Mouse (Mus musculus) ovary, postnatal 36 days (tissue): ENCODE data around the gene Tfb1m.

ENCODE experiments used
- DNase-seq: peaks from one replicate; pipeline ENCODE4 v3.0.0; 2022; ENCODE audit warnings: low spot score, mixed read lengths

Gene Tfb1m

DNA sequence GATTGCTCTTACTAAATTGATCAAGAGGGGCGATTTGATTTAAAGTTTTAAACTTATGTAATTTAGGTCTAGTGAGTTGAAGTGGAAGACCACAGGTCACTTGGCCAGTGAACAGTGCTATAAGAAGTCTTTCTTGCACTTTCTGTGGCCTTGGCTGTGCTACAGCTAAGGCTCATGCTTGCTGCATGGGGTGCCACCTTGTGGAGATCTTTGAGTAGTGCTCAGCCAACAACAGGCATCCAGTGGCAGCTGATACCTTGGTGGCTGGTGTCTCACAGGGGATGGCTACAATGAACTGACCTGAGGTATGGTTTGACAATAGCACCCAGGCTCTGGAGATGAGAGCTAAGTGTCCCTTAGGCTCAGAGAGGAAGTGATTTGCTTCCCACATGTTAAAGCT, 47.7 kb downstream of the Tfb1m start:
- DNase-seq = peak; percentile 46

DNA sequence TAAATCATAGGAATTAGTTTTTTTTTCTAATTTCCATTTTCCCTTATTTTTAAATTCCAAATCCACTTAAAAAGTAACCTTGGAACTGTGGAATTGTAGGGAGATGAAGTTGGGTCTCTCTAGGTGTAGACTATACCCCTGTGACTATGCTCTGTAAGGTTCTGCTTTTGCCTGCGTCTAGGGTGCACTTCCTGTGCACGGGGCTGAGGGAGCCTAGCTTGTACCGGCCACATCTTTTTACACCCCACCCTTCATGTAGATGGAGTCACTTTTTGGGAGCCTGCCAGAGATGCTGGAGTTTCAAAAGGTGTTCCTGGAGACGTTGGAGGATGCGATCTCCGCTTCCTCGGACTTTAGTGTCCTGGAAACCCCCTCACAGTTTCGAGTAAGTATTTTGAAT, 51.1 kb downstream of the Tfb1m start:
- no peak for DNase-seq

DNA sequence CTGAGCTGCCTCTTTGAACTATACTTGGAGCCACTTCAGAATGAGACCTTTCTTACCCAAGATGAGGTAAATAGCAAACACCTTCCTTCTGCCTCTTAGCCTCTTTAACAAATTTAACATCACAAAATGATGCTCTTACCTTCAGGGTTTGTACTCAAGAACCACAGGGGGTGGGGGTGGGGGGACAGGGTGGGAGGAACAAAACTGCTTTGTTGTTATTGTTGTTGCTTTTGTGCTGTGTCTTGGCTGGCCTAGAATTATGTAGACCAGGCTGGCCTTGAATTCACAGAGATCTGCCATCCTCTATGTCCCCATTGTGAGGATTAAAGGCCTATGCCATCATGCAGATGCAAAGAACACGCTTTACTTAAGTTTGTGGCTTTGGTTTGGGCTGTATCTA, 51.9 kb downstream of the Tfb1m start:
- no peak for DNase-seq

DNA sequence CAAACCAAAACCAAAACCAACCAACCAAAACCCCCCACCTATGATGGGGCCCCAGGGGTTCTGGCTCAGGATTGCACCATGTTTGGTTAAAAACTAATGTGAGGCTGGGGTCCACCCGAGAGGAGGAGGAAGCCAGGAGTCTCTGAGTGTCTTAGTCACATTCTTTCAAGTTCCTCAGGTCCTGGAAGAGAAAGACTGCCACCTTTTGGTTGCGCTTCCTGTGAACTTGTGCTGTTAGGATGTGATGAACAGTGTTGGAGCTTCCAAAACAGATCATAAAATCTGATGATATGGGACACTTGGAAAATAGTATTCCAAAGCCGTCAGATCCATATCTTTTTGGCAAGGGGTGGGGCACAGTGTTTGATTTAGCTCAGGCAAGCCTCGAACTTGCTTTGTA, 56.6 kb downstream of the Tfb1m start:
- DNase-seq = no peak

DNA sequence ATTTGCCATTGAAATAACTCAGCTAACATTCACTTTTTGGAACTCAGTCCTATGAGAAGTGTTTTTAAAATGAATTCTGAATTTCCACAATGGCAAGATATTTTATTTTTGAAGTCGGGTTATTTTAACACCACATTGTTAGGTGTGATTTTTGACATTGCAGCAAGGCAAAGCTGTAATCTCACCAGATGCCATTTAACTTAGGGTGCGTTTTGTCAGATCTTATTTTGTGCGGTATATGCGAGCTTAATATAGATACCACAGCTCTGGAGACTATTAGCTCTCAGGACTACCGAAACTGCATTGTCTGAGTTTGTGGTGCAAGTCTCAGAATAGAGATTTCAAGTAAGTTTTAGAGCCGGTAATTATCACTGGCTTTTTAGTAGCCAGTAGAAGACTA, 57.5 kb downstream of the Tfb1m start:
- no peak for DNase-seq

DNA sequence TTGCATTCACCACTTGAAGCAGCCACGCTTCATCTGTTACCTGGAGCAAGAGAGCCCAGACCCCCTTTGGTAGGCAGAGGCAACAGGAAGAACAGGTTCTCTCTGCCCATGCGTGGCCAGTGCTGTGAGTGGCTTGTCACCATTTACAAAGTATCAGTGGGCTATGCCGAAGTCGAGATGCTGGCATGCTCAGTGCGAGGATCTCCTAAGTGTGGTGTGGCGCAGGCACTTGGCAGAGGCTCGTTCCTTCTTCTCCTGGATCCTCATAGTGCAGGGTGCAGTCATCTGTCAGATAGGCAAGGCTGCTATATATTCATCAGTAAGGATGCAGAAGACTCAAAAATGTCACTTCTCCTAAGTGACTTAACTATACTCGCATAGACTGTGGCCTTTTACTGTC, 58.1 kb downstream of the Tfb1m start:
- DNase-seq = no peak

DNA sequence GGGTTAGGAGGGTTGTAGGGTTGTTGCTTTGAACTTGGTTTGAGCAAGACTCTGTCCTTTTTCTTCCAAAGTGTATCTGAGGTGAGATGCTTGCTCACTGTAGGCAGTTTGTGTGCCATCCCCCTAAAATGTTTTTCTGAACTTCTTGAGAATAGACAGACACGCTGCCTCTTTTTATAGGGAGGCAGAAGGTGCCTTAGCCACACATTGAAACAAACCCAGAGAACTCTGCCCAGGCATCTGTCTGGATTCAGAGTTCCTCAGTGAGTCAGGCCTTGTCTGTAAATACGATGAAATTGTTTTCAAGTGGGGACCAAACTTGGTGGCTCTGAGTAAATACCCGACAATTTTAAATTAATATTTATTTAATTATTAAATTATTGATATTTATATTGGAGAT, 59.0 kb downstream of the Tfb1m start:
- DNase-seq = no peak

DNA sequence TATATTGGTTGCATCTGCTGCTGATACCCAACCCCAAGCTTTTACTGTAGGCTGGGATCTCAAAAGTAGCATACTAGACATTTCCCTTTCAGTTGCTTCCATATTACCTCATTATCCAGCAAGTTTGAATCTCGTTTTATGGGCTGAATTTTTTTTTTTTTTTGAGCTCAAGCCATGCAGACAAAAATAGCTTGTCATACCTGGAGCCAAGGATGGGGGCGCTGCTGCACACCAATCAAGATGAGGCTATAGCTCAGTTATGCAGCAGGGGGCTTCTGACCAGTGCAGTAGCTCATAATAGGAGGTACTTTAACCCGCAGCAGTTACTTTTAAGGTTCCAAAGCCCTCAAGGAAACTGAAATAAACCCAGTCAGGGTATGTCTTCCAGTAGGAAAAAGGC, 59.5 kb downstream of the Tfb1m start:
- peak; percentile 36 for DNase-seq

DNA sequence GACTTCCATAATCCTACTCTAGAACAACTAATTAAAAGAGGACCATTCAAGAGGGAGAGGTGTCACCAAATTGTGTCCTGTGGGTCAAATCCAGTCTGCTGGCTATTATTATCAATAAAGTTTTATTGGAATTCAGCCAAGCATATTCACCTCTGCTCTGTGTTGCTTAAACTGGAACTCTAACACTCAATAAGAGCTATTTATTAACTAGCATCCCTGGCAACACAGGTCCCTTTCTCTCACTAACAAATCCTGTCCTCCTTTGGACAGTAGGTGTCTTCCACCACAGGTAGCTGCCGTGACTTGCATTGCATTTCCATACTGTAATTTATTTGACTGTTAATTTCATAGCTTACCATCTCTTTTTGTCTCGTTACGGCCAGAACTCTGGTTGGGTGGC, 61.5 kb downstream of the Tfb1m start:
- no peak for DNase-seq

DNA sequence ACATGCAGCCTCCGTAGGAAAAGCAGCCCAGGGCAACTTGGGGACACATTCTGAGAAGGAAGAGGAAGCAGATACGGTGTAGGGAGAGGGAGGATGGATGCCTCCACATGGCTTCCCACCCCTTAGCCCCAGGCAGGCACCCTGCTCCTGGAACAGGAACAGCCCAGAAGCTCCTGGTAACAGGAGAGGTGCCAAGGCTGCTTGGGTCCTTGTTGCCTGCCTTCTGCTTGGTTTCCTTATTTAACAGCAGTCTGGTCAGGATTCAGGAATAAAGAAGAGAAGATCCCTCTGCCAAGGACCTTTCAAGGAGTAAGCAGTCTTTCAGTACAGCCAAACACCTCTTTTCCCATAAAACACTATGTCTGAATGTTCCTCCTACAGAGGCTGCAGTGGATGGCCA, 62.0 kb downstream of the Tfb1m start:
- no peak for DNase-seq

DNA sequence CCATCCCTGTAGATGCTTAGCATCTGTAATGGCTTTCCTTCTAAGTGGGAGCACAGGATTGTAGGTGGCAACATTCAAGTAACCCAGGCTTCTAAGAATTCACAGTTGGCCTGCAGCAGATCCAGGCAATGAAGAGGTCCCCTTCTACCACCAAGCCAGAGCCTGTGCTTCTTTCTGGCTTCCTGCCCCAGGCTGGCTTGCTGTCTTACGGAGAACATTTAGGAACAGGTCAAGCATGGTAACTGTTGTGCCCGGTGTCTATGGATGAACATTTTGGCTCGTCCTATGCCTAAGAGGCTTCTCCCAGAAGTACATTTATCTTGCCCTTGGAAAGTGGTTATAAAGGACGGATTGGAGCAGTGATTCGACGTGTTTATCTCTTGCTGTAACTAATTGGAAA, 65.9 kb downstream of the Tfb1m start:
- DNase-seq = no peak

DNA sequence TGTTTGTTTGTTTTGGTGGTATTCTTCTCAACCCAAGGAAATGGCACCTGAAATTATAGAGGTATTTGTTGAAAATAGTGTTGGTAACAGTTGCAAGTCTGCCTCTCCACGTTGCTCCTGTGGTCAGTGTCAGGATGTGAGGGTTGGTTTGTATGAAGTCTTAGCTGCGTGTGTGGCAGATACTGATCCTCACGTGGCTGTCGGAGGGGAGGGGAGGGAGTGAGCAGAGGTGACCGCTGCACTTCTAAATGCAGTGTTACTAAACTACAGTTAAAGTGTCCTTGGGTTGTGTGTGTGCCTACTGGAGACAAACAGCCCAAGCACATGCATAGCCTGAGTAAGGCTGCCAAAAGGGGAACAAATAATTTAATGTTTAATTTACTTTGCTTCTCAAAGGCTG, 66.5 kb downstream of the Tfb1m start:
- DNase-seq = no peak

DNA sequence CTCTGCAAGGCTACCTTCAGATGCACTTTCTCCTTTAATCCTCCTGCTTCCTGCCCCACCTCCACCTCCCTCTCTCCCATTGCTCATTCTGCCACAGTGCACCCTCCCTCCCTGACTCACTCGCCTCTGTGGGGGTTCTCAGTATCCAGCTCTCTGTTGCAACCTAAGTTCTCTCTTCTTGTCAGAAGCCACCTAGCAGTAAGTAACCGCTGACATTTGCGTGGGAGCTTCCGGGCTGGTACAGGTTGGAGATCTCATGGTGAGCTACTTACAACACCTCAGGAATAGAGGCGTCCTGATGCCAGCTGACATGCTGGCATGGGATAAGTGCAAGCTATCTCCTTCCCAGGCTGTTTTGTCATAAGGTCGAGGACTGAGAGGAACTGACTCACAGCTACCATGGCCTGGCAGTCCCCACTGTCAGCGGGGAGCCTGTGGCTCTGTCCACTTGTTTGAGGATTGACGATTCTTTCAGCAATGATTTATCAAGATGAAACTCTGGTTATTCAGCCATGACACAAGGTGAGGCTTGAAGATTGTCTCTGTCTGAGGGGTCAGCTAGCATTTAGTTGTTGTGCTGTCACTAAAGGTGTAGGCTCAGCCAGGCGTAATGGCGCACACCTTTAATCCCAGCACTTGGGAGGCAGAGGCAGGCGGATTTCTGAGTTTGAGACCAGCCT, 67.2 kb downstream of the Tfb1m start:
- DNase-seq = no peak

DNA sequence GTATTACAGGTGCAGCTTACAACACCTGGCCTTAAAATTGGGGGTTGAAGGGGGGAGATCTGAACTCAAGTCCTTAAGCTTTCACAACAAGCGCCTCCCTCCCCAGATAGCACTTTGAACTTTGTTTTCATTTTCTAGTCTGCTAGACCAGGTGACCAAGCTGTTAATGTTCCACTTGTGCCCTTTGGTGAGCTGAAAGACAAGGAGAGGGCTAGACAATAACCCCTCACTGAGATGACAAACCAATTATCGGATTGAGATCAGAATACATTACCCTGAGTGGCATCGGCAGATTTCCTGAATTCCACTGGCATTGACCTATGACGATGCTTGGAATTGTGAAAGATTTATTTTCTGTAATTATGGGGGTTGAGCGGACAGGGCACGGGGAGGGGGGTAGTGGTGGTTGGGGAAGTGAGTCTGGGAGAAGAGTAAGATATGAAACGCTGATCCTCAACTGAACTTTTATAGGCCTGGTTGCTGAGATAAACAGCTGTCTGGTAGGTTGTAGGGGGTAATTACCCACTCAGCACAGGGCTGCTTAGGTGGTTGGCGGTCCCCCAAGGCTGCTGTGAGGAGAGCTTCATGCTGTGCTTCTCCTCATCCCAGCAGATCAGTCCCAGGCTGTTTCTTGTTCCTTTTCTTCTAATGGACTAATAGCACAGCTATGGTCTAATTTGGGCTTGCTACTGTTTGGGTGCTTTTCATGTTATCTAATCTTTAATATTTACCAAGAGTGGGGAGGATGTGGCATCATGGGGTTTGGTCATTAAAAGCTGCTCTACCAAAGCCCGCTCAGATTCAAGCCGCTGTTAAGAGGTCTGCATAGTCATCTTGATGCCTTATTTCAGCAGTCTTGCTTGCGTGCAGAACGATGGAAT, 69.6 kb downstream of the Tfb1m start:
- DNase-seq = no peak

DNA sequence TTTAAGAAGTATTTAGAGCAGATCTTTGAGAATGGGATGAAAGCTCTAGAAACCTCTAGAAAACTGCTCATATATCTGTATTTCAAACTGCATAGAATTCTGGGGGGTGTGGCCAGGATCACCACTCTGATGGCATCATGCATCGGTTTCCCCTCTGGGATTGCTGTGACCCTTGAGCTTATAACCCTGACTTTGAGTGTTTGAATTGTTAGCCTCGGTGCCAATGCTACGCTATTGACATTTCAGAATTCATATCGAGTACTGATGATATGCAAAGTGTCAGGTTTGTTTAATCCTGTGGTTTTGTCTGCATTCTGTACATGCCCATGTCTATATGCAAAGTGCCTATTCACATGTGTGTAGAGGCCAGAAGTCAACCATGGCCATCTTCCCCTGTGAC, 70.4 kb downstream of the Tfb1m start:
- no peak for DNase-seq

DNA sequence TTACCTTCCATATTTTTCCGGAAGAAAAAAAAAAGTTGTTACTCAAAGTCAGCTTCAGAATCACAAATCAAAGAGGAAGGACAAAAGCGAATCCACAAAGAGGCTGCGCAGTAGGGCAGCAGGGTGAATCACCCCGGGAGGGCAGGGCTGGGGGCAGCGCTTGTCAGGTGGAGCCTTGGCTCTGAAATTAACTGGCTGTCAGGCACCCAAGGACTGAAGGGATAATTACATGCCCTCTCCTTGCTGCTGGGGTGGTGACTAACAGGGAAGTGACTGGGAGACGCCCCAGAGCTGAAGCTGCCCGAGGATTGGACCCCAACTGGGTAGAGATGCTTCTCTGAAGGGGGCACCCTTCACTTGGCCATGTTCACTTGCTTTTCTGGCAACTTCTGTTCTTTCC, 71.7 kb downstream of the Tfb1m start:
- DNase-seq = no peak

DNA sequence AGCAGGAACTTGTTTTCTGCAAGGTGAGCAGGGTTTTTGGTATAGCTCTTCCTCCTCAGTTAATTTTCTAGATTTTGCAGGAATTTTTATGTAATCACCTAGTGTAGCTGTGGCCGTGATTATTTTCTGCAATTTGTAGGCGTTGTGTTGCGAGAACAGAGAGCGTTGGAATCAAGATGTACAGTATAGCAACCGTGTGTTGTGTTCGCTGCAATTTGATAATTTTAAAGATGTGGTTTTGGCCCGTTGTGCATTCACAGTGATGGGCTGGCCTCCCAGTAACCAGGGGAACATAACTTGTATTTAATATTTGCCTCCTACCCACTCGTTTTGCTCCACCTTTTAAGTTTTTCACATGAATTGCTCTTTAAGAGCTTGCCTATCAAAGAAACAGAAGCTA, 74.5 kb downstream of the Tfb1m start:
- DNase-seq = no peak

DNA sequence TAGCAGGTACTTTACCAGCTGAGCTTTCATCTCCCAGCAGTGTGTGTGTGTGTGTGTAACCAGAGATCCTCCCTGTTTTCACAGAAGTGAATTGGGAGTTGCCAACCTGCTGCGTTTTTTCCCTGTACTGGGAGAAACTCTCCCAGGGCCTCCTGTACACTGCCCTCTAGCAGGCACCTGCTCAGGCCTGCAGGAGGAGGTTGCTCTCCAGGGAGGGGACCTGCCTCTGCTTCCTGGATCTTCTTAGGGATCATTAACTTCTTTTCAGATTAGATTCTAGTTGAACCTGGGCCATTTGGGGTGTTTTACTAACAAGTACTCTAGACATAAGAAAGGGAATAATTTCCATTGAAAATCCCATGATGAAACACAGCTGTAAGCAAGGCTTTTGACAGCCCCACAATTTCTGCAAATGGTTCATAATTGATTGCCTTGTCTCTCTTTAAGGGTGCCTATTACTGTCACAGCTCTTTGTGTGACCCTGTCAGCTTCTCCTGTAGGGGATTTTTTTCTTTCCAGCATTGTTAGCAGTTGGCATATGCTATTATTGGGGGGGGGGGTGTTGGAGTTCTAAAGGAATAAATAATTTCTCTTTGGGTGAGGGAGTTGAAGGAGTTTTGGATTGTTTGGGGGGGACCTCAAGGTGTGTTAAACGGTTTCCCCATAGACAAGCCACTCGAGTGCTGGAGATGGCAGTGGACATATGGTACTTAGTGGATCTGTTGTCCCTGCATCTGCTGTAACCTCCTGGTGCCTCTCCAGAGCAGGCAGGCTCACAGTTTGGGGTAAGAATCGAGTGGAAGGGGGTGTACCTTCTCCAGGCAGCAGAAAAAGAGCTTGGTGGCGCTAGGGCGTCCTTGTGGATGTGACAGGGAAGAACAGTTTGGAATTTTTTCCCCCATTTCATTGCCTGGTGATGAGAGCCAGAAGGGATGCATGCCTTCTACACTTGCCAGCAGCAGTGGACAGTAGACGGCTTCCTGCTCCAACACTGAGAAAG, 75.7 kb downstream of the Tfb1m start:
- DNase-seq = no peak

DNA sequence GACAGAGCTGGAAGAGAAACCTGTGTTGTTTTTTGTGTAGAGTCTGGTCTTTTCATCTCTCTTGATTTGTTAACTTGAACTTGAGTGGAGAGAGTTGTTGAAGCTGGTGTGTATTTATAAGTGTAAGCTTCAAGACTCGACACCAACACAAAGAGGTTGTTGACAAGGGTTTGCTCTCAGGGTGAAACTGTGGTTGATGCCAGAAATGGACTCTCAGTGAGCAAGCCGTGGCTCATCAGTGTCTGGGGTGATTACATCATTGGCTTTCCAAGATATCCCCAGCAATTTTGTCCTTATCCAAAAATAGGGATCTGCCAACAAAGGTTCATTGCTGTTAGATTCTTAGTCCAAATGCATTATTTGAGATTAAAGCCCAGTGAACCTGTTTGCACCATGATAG, 81.0 kb downstream of the Tfb1m start:
- DNase-seq = no peak

DNA sequence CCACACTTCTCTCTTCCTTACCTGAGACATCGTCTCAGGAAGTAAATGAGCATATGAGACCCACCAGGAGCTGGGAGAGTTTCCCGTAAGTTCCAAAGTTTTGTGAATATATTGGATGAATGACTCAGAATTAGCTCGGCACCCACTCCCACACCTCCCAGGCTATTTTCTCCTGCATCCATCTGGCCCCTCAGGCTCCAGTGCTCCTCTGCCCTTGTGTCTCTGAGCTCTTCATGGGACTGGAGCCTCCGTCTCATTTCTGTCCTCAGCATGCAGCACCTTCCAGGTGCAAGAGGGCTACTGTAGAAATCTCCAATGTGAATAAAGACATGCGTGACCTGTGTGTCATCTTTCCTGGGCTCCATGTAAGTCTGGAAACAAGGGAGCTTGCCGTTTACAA, 85.6 kb downstream of the Tfb1m start:
- DNase-seq = no peak
